Mouse (Mus musculus) spleen, adult 18-20 months (tissue): ENCODE measurements at regions not wholly inside any gene's neighbourhood (a gene's known extent, or its start where the extent isn't known, plus 50 kb on each side); places are given as distances from the start of the nearest gene placed in this dataset.

Experiments
- DNase-seq, 2 experiments: peaks; one replicate each; pipeline ENCODE4 v3.0.0; 2022; ENCODE audit warnings: mixed read lengths in 2 of 2

DNA sequence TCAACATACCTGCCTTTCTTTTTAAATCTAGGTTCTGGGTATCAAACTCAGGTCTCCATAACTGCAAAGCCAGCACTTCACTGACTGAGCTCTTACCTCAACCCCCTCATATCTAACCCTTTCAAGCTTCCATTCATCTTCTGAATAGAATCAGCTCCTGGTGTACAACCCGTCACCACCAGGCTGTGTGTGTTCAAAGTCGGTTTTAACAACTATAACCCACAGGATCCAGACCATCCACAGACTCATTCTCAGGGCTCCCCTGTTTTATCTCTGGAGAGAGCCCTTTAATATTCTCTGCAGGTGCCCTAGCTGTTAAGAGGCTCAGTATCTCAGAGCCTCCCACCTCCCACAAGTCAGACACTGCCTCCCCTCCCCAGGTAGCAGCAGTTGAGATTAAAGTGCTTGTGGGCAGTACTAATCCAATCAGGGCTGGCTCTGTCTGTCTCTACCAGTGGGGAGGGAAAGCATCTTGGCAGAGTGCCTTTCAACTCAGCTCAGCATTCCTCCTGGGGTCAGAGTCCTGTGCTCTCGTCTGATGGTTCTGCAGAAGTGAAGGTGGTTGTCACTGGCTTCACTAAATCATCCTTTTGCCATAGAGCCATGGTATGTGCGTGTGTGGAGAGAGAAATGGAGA is 272.4 kb downstream of the Dhx15 start:
- DNase-seq = no peak

- DNase-seq = no peak
These were observed 275.6 kb downstream of the Dhx15 start for GRCm38 (mm10) chr5:51914731-51915130.

- DNase-seq = no peak
These were observed 281.5 kb downstream of the Dhx15 start for GRCm38 (mm10) chr5:51908861-51909260.

DNA sequence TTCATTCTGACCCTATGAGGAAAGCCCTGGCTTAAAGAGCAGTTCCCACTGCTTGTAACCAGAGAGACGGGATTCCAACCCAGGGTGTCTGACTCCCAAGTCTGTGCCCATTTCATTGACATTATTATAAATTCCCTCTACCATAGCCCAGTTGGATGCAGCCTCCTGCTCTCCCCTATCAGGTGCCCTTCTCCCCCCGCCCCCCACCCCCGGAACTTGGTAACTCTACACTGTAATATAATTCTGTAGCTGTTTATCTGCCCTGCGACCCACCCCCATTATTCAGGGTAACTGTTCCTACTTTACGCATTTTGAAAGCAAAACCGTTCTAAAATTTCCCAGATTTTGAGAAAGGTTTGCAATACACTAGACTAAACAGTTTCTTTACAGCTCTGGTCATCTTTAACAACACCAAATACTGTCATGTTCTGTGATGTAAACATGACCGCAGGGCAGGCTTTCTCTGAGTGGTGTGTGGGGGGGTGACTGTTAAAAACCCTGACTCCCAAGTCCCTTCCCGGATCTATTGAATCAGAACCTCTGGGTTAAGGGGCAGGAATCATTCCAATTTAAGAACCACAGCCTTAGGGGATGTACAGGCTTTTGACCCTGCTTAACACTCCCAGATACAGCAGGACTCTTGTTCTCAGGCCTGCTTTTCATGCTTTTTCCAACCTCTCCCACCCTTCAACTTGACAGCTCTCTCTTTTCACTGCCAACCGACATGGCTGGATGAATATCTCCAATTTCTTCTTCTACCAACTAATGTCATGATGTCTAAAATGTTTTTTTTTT is 283.8 kb downstream of the Dhx15 start:
- no peak for DNase-seq

- no peak for DNase-seq
These were observed 296.2 kb downstream of the Dhx15 start for GRCm38 (mm10) chr5:51894159-51894558.

GRCm38 (mm10) chr5:51891341-51891740 is 299.0 kb downstream of the Dhx15 start:
- no peak for DNase-seq

DNA sequence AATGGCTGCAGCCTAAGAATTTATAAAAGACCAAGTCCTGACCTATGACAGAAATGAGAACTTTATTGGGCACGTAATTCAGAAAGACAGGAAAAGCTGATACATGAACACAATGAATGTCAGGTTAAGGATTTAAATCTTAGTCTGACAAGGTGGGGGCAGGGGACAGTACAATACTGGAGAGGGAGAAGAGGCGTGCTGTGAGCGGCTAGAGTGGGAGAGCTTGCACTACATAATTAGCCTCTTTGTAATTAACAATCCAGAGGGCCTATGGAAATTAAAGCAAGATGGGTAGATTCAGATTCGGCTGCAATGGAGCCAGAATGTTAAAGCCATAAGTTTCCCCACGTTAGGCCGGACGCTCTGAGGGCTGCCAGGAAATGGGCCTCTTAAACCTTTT is 301.9 kb downstream of the Dhx15 start:
- DNase-seq = no peak

- DNase-seq = no peak
These were observed 307.7 kb downstream of the Dhx15 start for GRCm38 (mm10) chr5:51882594-51882993.

- DNase-seq = no peak
These were observed 308.1 kb downstream of the Dhx15 start for GRCm38 (mm10) chr5:51882173-51882572.

- DNase-seq = no peak
These were observed 309.3 kb upstream of the Ppargc1a start for GRCm38 (mm10) chr5:51876846-51877245.

GRCm38 (mm10) chr5:51873571-51873970 is 306.0 kb upstream of the Ppargc1a start:
- no peak for DNase-seq

DNA sequence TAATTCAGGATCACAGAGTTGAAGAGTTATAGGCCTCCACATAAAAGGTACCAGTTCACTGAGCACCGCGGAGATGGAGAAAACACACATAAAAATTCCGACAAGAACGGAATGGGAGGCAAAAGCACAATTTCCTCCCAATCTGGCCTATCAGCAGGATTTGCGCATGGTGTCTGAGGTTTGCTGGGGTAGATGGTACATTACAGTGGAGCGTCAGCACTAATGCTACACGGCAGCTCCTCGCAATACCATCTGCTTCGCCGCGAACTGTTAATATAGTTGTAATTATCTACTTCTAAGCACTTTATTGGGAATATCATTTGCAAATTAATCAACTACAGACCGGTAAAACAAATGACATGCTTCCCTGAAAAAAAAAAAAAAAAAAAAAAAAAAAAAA is 304.2 kb upstream of the Ppargc1a start:
- no peak for DNase-seq

- no peak for DNase-seq
These were observed 300.7 kb upstream of the Ppargc1a start for GRCm38 (mm10) chr5:51868223-51868713.

- DNase-seq = no peak
These were observed 298.5 kb upstream of the Ppargc1a start for GRCm38 (mm10) chr5:51866002-51866401.

- no peak for DNase-seq
These were observed 293.0 kb upstream of the Ppargc1a start for GRCm38 (mm10) chr5:51860496-51860895.

DNA sequence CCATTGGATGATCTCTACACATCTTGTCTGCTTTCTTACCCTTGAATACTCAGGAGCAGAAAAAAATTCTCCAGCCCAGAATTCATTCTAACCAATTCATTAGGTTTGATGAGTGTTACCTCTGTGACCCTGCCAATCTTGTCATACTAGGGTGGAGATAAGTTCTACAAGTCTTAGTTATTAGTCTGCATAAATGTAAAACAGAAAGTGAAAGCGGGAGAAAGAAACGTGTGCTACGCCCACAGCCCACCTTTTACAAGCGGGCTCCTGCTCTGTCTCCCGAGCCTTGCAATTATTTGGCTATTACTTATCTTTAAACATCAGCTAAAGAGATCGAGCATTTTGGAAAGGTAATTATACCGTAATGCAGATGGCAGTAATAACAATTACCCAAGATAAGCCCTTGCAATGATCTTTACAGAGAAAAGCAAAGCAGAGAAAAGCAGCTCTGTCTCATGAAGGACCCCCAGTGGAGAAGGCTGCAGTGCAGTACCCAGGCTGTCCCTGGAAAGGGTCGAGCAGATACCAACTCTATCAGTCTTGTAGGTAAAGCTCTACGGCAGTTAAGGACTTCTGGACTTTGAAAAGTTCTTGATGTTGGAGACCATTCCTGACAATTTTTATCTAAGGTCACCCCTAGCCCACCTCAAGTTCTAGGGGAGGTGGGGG is 286.1 kb upstream of the Ppargc1a start:
- no peak for DNase-seq

DNA sequence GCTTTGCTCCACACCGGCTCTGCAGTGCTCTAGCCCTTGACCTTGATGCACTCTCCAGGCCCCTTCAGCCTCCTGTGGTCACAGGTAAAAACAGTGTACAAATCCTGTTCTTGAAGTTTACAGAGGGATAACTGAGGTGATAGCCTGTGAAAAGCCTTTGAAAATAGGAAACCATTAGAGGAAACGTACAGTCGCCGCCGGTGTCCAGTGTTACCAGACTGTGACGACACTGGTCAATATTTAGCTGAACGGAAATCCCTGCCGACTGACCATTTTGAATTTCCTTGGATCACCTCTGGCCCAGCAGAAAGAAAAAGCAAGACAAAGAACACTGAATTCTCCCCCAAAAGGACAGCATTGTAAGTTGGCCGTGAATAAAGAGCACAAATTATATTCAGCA is 282.6 kb upstream of the Ppargc1a start:
- DNase-seq = no peak

- DNase-seq = no peak
These were observed 281.7 kb upstream of the Ppargc1a start for GRCm38 (mm10) chr5:51849236-51849635.

DNA sequence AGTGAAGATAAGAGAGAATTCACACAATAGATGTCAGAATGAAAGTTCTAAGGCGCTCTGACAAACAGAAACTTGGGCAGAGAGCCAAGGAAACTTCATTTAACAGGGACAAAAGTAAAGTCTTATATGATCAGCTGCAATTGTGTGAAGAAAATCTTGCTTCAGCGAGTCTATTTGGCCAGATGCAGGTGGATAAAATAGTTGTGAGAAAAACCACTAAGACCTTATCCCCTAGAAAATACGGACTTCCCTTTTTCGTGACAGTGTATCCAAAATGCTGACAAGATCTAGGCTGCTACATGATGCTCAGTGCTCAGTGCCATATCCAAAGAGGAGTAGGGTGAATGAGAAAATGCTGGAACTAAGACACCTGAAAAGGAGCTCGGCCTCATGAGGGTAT is 274.7 kb upstream of the Ppargc1a start:
- DNase-seq = no peak

- DNase-seq = no peak
These were observed 274.2 kb upstream of the Ppargc1a start for GRCm38 (mm10) chr5:51841763-51842162.

DNA sequence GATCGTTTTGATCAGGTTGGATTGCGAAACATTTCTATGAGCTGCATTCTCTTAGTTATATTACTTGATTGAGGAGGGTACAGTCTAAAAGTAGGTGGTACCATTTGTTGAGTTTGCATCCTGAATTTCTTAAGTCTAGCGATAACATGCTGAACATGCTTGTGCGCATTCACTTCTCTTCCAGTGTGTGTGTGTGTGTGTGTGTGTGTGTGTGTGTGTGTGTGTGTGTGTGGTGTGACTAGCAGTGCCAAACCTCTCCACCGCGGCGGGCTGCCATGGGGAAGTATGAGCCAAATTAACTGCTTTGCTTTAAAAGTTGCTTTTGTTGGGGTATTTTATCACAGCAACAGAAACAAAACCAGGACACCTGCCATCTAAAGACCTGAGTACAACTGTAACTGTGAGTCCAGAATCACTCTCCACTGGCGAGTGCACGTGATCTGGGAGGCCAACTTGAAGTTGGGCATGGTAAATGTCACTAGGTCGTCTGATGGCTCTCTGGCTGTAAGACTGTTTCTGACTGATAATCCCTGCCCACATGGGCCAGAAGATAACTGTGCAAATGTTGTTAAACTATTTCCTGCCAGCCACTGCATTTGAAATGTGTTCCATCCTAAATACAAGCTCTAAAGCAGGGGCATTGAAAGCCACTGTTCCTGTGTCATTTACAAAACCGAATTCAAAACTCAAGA is 273.3 kb upstream of the Ppargc1a start:
- DNase-seq = no peak

- DNase-seq = no peak
These were observed 271.8 kb upstream of the Ppargc1a start for GRCm38 (mm10) chr5:51839292-51839691.

DNA sequence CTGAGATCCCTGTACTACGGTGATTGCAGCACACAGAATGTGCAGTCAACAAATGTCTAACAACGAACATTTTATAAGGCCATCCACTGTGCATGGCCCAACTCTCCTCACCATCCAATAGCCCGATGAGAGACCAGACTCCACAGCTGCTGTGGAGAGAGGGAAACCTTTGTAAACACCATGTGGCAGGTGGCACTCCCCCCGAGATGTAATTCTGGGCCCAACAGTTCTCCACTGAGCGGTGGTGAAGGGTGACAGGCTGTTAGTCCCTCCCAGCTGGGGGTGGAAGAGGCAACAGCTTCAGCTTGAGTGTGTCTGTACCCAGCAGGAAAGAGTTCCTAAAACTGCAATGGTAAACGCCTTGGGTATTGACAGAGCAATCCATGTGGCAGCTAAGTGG is 263.0 kb upstream of the Ppargc1a start:
- no peak for DNase-seq
